Mouse (Mus musculus): ENCODE results near the gene Mtr. TPM values are rescaled to one million over a fixed set of nuclear protein-coding genes. Genes with fewer than 3 reads are reported as not detected.
"Not testable (repeated sequence)": the region's sequence is repeated elsewhere in the genome, so short reads cannot be mapped to it uniquely, and the experiment has no call there.

The Mtr gene
- polyA plus RNA-seq, 1 experiment, result 8.8 TPM

DNA sequence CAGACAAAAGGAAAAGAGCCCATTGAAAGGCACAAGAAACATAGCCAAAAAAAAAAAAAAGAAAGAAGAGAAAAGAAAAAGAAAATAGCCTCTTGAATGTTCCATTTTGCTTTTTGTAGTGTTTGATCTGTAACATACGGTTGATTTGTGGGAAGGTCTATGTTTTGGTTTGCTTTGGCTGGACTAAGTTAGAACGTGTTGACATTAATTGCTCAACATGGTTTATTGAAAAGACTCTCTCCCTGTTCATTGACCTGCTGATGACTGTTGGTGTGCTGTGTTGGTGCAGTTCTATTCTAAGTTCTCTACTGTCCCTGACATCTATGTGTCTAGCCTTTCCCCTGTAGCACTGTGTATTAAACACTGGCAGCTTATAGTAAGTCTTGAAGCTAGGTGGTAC, 111.5 kb downstream of the Mtr start:
- TF ChIP-seq CTCF (IDR thresholded peaks at IDR 0.05; ENCODE audit: extremely low read depth, insufficient read depth, low read length), result no peak
- TF ChIP-seq POLR2A (IDR thresholded peaks at IDR 0.05; ENCODE audit: extremely low read depth, insufficient read depth, low read length), result no peak
- Histone ChIP-seq H3K4me3 (ENCODE audit: insufficient read depth, low read length) (no peak overlapping the region), H3K4me1 (ENCODE audit: control insufficient read depth, insufficient read depth, low read length) (no peaks in the 10 kb centered on the region; the same call in 1 of the 2 replicates), H3K27ac (ENCODE audit: insufficient read depth, low read length) (no peak overlapping the region)

DNA sequence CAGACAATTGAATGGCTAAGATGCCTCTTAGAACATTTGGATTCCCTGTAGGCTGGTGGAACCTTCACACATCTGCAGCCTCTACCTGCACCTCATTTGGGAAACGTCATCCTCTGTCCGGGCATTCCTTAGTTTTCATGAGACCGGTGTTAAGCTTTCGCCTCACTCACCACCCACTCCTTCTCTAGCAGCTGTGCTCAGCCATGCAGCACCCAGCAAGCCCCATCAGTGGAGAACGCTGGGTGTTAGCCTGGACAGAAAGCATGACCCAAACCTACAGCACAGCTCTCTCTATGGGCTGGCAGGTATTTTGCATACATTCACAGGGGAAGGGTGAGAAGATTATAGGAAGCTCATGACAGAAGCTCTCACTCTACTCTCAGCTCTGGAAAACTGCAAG, 114.6 kb downstream of the Mtr start:
- H3K4me3 ChIP-seq (ENCODE audit: insufficient read depth, low read length), result no peak overlapping the region
- TF ChIP-seq POLR2A (IDR thresholded peaks at IDR 0.05; ENCODE audit: extremely low read depth, insufficient read depth, low read length) (no peak), CTCF (IDR thresholded peaks at IDR 0.05; ENCODE audit: extremely low read depth, insufficient read depth, low read length) (no peak)
- no peaks in the 10 kb centered on the region; the same call in 1 of the 2 replicates for H3K4me1 ChIP-seq (ENCODE audit: control insufficient read depth, insufficient read depth, low read length)
- no peak overlapping the region for H3K27ac ChIP-seq (ENCODE audit: insufficient read depth, low read length)

DNA sequence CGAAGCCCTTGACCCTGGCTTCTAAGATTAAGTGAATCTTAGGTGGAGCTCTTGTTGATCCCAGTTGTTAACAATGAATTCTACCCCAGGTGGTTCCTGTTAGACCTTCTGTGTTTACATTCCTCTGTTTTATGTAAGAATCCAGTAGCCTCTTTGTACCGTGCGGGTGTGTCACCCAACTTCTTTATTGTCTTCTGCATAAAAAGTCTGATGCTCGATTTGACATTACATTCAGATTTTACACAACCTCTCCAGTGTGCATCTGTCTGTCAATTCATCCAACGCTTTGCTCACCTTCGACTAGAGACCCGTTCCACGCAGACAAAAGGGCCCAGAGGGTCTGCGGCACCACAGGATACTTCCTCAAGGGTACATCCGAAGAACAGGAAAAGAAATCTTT, 121.5 kb downstream of the Mtr start:
- H3K27ac ChIP-seq (ENCODE audit: insufficient read depth, low read length); H3K4me1 ChIP-seq (ENCODE audit: control insufficient read depth, insufficient read depth, low read length); H3K4me3 ChIP-seq (ENCODE audit: insufficient read depth, low read length): not testable (repeated sequence)

DNA sequence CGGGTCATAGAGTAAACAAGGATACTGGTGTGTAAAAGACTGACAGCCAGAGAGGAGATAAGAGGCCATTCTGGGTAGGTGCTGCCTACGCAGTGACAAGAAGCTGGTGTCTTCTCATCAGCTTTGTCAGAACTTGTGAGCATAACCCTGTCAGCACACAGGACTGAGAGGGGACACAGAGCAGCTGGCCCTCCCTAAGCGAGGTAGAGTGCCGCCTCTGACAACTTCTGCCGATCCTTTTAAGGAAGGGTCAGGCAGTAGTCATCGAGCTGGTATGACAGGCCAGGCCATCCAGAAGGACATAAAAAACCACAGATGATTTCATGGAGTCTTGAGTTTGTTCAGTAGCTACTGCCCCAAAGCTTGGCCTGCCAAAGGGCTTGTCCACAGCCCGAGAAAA, 124.4 kb downstream of the Mtr start:
- no peak for TF ChIP-seq CTCF (IDR thresholded peaks at IDR 0.05; ENCODE audit: extremely low read depth, insufficient read depth, low read length)
- no peak for TF ChIP-seq POLR2A (IDR thresholded peaks at IDR 0.05; ENCODE audit: extremely low read depth, insufficient read depth, low read length)
- no peak overlapping the region for H3K4me3 ChIP-seq (ENCODE audit: insufficient read depth, low read length)
- no peak overlapping the region for H3K27ac ChIP-seq (ENCODE audit: insufficient read depth, low read length)
- no peaks in the 10 kb centered on the region for H3K4me1 ChIP-seq (ENCODE audit: control insufficient read depth, insufficient read depth, low read length)

Other genes with a start within 250 kb of the Mtr start
- gene Ryr2, start 151.2 kb downstream of the Mtr start, polyA plus RNA-seq (2012; rRNA removed), result 62.3 and 71.8 TPM in 2 replicates
- 8.3 and 15.6 TPM in 2 replicates for gene Actn2, start 82.6 kb upstream of the Mtr start, polyA plus RNA-seq (2012; rRNA removed)
- 22.5 and 25.8 TPM in 2 replicates for gene Heatr1, start 136.9 kb upstream of the Mtr start, polyA plus RNA-seq (2012; rRNA removed)
- 35.1 and 36.9 TPM in 2 replicates for gene Lgals8, start 206.8 kb upstream of the Mtr start, polyA plus RNA-seq (2012; rRNA removed)